Mouse (Mus musculus) spleen, postnatal 14 days (tissue): ENCODE data around the gene Fbxw25.
"Not testable (repeated sequence)": the region's sequence is repeated elsewhere in the genome, so short reads cannot be mapped to it uniquely, and the experiment has no call there.

Source experiments
- DNase-seq, 2 experiments: peaks; one replicate each; pipeline ENCODE4 v3.0.0; 2021 to 2022; ENCODE audit warnings: low spot score in 2 of 2

Gene Fbxw25

DNA sequence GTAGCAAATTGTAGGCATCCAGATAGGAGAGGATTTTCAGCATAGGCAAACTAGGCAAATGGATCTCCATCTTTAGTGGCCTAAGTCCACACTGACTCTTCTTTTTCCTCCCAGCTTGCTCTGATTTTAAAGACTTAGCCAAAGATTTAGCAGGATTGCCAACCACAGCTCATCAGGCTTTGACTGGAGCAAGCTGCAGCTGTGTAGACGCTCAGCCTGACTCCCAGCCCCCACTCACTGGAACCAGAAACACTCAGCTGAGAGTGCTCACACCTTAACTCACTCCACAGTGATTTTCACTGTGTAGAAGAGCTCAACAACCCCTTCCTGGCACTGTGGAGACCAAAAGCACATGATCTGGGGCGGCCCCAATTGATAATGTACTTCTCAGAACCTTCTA, at the start of gene Fbxw25:
Fbxw25 (minus strand) TSS at position 101 of the 400 bp plus-strand sequence.
- DNase-seq: not testable (repeated sequence)

DNA sequence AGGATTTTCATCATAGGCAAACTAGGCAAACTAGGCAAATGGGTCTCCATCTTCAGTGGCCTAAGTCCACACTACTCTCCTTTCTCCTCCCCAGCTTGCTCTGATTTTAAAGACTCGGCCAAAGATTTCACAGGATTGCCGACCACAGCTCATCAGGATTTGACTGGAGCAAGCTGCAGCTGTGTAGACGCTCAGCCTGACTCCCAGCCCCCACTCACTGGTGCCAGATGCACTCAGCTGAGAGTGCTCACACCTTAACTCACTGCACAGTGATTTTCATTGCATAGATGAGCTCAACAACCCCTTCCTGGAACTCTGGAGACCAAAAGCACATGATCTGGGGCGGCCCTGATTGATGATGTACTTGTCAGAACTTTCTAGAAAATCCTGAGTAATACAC, 38.1 kb upstream of the Fbxw25 start, which contains the start of gene Fbxw18:
Fbxw18 (minus strand) TSS at position 101 of the 400 bp plus-strand sequence.
- DNase-seq: not testable (repeated sequence)

DNA sequence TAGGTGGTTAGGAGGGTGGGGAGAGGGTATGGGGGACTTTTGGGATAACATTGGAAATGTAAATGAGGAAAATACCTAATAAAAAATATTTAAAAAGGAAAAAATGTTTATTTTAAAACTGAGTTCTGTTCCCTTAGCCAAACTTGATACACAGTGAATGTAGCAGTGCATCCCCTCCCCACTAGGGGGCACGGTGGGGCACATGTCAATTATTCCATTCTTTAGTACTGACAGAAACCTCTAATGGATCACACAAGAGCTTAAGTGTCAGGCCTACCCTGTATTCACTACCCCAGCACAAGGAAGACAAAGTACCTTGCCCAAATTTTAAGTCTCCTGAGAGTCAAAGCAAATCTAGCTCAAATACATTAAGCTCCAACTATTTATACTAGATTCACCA, 20.8 kb upstream of the Fbxw25 start:
- DNase-seq: peak in 1 of 2 experiments; percentile 1

DNA sequence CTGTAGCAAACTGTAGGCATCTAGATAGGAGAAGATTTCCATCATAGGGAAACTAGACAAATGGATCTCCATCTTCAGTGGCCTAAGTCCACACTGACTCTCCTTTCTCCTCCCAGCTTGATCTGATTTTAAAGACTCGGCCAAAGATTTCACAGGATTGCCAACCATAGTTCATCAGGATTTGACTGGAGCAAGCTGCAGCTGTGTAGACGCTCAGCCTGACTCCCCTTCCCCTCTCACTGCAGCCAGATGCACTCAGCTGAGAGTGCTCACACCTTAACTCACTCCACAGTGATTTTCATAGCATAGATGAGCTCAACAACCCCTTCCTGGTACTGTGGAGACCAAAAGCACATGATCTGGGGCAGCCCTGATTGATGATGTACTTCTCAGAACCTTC, 38.5 kb downstream of the Fbxw25 start, which contains the start of gene Fbxw24:
Fbxw24 (minus strand) TSS at position 101 of the 400 bp plus-strand sequence.
- not testable (repeated sequence) for DNase-seq

DNA sequence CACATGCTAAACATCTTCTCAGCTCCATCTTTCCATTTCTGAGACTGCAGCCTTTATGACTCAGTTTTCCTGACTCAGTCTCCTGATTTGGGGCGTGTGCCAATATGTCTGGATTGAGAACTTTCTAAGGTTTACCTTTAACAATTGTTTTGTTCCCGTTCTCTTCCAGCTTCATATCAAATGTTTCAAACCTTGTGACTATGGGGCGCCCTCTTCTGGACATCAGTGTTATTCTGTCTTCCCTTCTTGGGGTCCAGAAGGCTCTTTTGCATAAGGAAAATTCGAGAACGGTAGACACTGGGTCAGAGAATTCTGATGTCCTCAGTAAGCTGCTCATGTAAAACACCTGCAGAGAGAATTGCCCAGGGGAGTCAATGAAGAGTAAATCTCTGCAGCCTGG, 57.6 kb downstream of the Fbxw25 start:
- DNase-seq: not testable (repeated sequence)

- DNase-seq: not testable (repeated sequence)
Measured at GRCm38 (mm10) chr9:109602128-109602527, 62.3 kb downstream of the Fbxw25 start.

DNA sequence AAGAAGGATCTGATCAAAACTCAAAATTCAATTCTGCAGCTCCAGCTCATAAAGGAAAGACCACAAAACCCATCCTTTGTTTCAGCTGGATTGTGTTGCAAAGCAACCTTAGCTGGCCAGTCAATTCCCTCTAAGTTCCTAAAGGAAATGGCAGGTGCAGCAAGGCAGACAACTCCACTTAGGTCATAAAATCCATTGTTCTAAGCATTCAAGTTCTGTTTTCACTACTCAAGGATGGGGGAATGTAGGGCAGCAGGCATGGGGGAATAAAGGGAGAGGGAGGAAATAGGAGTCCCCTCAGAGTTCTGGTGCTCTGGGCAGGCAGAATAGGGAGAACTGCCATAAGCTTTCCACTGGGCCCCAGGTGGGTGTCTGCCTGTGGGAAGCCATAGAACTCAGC, 67.2 kb downstream of the Fbxw25 start:
- no peak for DNase-seq
